Mouse (Mus musculus) intestine, postnatal 0 days (tissue): ENCODE results near the gene Fmo6. TPM values are rescaled to one million over a fixed set of nuclear protein-coding genes. Genes with fewer than 3 reads are reported as not detected.

ENCODE experiments used
- ATAC-seq: fragments of 200-750 bp; cut with Nextera tagmentation; 2 replicates; pipeline ENCODE4 v1.8.0; 2017; ENCODE audit warnings: mild to moderate bottlenecking, moderate TSS enrichment, moderate library complexity
- H3K27ac ChIP-seq: fragments of 300-500 bp; sonication (generic); 2 replicates; pipeline ENCODE4 v1.5.1; 2014; ENCODE audit warnings: mild to moderate bottlenecking, low read depth, low read length, moderate library complexity
- H3K27me3 ChIP-seq: fragments of 300-500 bp; sonication (generic); replicated peaks from 2 replicates; pipeline ENCODE4 v1.6.1; 2014; ENCODE audit warnings: low read length, mixed read lengths; ENCODE audit not compliant: control insufficient read depth, insufficient read depth
- H3K36me3 ChIP-seq: fragments of 300-500 bp; sonication (generic); 2 replicates; pipeline ENCODE4 v1.6.1; 2014; ENCODE audit warnings: mild to moderate bottlenecking, moderate library complexity; ENCODE audit not compliant: control insufficient read depth, insufficient read depth
- H3K4me1 ChIP-seq: fragments of 300-500 bp; sonication (generic); replicated peaks from 2 replicates; pipeline ENCODE4 v1.6.1; 2014; ENCODE audit warnings: antibody characterized with exemption, low read length, mixed read lengths; ENCODE audit not compliant: control insufficient read depth, insufficient read depth
- H3K4me2 ChIP-seq: fragments of 300-500 bp; sonication (generic); replicated peaks from 2 replicates; pipeline ENCODE4 v1.6.1; 2014; ENCODE audit warnings: low read depth, mild to moderate bottlenecking, moderate library complexity
- H3K4me3 ChIP-seq: fragments of 300-500 bp; sonication (generic); 2 replicates; pipeline ENCODE4 v1.5.1; 2014; ENCODE audit warnings: low read depth, low read length
- H3K9ac ChIP-seq: fragments of 300-500 bp; sonication (generic); 2 replicates; pipeline ENCODE4 v1.6.1; 2014; ENCODE audit warnings: mild to moderate bottlenecking, low read depth, low read length
- H3K9me3 ChIP-seq: fragments of 300-500 bp; sonication (generic); 2 replicates; pipeline ENCODE4 v1.6.1; 2016; ENCODE audit warnings: mixed run types; ENCODE audit not compliant: control insufficient read depth
- CTCF ChIP-seq: sonication (generic); IDR thresholded peaks from 2 replicates; pipeline ENCODE4 v1.5.1; 2016; ENCODE audit warnings: low read depth, mild to moderate bottlenecking, control low read depth, antibody characterized with exemption, moderate library complexity
- WGBS: fragments of 180-500 bp; shearing (Covaris S2); extraction: QIAGEN DNeasy Blood & Tissue Kit; methylation state at CpG from one replicate; pipeline ENCODE4 v1.1.7; 2014; 5-methylcytosine and 5-hydroxymethylcytosine counted together
- polyA plus RNA-seq: library from polyadenylated mRNA; unstranded; fragments of >200 nt; fragmentation: Nextera tagmentation; extraction: Ambion mirVana; gene quantifications from 2 replicates; pipeline ENCODE4 v1.2.1, GENCODE M21; 2015

Fmo6 gene
- polyA plus RNA-seq, 1 experiment from 2014 or later: not detected

GRCm38 (mm10) chr1:162867396-162867795 is 69.9 kb downstream of the Fmo6 start:
- H3K27me3 ChIP-seq: no peaks in the 10 kb centered on the region
- no peaks in the 10 kb centered on the region; the same call in 1 of the 2 replicates for H3K9me3 ChIP-seq
- TF ChIP-seq CTCF: no peak
- no peak overlapping the region for H3K4me2 ChIP-seq
- no peaks in the 10 kb centered on the region for H3K36me3 ChIP-seq
- H3K4me1 ChIP-seq: peaks cover 11% of the 10 kb centered on the region; the same call in 1 of the 2 replicates
- no peak overlapping the region for H3K9ac ChIP-seq
- ATAC-seq: no peak
- 71% methylated on average over 4 of the region's 4 CpGs for WGBS
- no peak overlapping the region for H3K4me3 ChIP-seq
- H3K27ac ChIP-seq: no peak overlapping the region

Other genes starting within 250 kb of the Fmo6 start
- gene Prrc2c, start 197.0 kb downstream of the Fmo6 start, polyA plus RNA-seq: 64.4 and 75.8 TPM in 2 replicates
- 12.2 and 13.7 TPM in 2 replicates for gene Fmo4, start 123.5 kb downstream of the Fmo6 start, polyA plus RNA-seq
- 7.3 and 8.2 TPM in 2 replicates for gene Fmo1, start 70.9 kb downstream of the Fmo6 start, polyA plus RNA-seq
- gene Fmo2, start 38.8 kb downstream of the Fmo6 start, polyA plus RNA-seq: 3.8 and 4.4 TPM in 2 replicates
- not detected in 2 replicates for gene Fmo3, start 47.0 kb upstream of the Fmo6 start, polyA plus RNA-seq
- not detected in 2 replicates for gene Mroh9, start 148.2 kb upstream of the Fmo6 start, polyA plus RNA-seq